Mouse (Mus musculus) intestine, embryonic 14.5 days (tissue): ENCODE data around the gene Prune2. TPM values are rescaled to one million over a fixed set of nuclear protein-coding genes. Genes with fewer than 3 reads are reported as not detected.
"Not testable (repeated sequence)": the region's sequence is repeated elsewhere in the genome, so short reads cannot be mapped to it uniquely, and the experiment has no call there.

Source experiments
- ATAC-seq: fragments of 200-750 bp; cut with Nextera tagmentation; replicated peaks from 2 replicates; pipeline ENCODE4 v1.8.0; 2017; ENCODE audit warnings: low read depth, moderate number of reproducible peaks, moderate TSS enrichment, moderate library complexity; ENCODE audit not compliant: low FRiP score, low TSS enrichment
- DNase-seq: peaks from one replicate; pipeline ENCODE4 v3.0.0-alpha.2; 2018; ENCODE audit warnings: low spot score
- H3K27ac ChIP-seq: fragments of 300-500 bp; sonication (generic); 2 replicates; pipeline ENCODE4 v1.5.1; 2014; ENCODE audit warnings: low read depth, mild to moderate bottlenecking, control low read depth
- H3K27me3 ChIP-seq: fragments of 300-500 bp; sonication (generic); replicated peaks from 2 replicates; pipeline ENCODE4 v1.6.1; 2014; ENCODE audit warnings: low read length, control low read depth; ENCODE audit not compliant: control insufficient read depth, insufficient read depth
- H3K36me3 ChIP-seq: fragments of 300-500 bp; sonication (generic); 2 replicates; pipeline ENCODE4 v1.6.1; 2014; ENCODE audit warnings: low read length, control low read depth; ENCODE audit not compliant: control insufficient read depth, insufficient read depth
- H3K4me1 ChIP-seq: fragments of 300-500 bp; sonication (generic); replicated peaks from 2 replicates; pipeline ENCODE4 v1.6.1; 2014; ENCODE audit warnings: low read length, control low read depth, mixed read lengths; ENCODE audit not compliant: control insufficient read depth, insufficient read depth
- H3K4me2 ChIP-seq: fragments of 300-500 bp; sonication (generic); 2 replicates; pipeline ENCODE4 v1.6.1; 2014; ENCODE audit warnings: low read length
- H3K4me3 ChIP-seq: fragments of 300-500 bp; sonication (generic); 2 replicates; pipeline ENCODE4 v1.5.1; 2014; ENCODE audit warnings: low read depth, low read length, control low read depth, mixed read lengths
- H3K9ac ChIP-seq: fragments of 300-500 bp; sonication (generic); 2 replicates; pipeline ENCODE4 v1.6.1; 2014; ENCODE audit warnings: mild to moderate bottlenecking, low read length
- H3K9me3 ChIP-seq: fragments of 300-500 bp; sonication (generic); 2 replicates; pipeline ENCODE4 v1.6.1; 2016; ENCODE audit warnings: low read length, control low read depth; ENCODE audit not compliant: control insufficient read depth
- WGBS: fragments of 180-500 bp; shearing (Covaris S2); extraction: QIAGEN DNeasy Blood & Tissue Kit; methylation state at CpG from one replicate; pipeline ENCODE4 v1.1.7; 2014; 5-methylcytosine and 5-hydroxymethylcytosine counted together
- polyA plus RNA-seq: library from polyadenylated mRNA; unstranded; fragments of >200 nt; fragmentation: Nextera tagmentation; extraction: Ambion mirVana; gene quantifications from 2 replicates; pipeline ENCODE4 v1.2.1, GENCODE M21; 2014

Prune2 gene
- polyA plus RNA-seq, 1 experiment from 2014 or later: 2.2 TPM

DNA sequence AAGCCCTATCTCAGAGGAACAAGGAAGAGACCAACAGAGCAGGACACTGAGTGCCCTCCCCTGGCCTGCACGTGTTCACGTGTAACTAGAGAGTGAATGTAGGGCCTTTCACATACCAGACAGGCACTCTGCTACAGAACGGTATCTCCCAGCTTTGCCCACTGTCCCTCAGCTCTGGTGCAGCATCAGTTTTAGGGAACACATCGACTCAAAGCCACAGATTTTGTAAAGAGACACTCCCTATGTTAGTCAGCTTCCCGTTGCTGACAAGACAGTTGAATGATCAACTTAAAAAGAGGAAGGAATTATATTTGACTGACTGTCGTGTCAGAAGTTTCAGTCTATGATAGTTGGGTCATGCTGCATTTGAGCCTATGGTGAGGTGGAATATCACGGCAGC is 210.4 kb downstream of the Prune2 start:
- ATAC-seq: no peak
- WGBS: 83% methylated on average over 7 of the region's 7 CpGs
- Histone ChIP-seq H3K27me3 (no peaks in the 10 kb centered on the region), H3K27ac (no peak overlapping the region), H3K9ac (no peak overlapping the region), H3K9me3 (no peaks in the 10 kb centered on the region), H3K4me1 (no peaks in the 10 kb centered on the region), H3K4me3 (no peak overlapping the region), H3K36me3 (no peaks in the 10 kb centered on the region), H3K4me2 (no peak overlapping the region)
- no peak for DNase-seq

DNA sequence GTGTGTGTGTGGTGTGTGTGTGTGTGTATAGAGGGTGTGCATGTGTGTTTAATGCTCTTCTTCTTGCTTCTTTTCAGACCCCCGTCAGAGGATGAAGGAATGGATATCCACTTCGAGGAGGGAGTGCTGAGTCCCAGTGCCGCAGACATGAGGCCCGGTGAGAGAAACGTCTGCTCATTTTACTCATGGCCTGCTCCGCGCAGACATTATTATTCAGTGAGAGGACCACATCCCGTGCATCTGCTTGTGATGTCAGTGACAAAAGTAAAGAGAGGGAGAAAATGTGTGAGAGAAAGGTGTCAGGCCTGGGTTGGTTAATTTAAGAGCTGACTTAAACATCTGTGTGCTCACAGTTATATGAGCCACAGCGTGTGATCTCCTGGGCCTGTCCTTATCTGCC is 212.3 kb downstream of the Prune2 start:
- no peak overlapping the region for H3K27ac ChIP-seq
- no peak overlapping the region for H3K4me3 ChIP-seq
- H3K9ac ChIP-seq: no peak overlapping the region
- H3K27me3 ChIP-seq: no peaks in the 10 kb centered on the region
- H3K36me3 ChIP-seq: no peaks in the 10 kb centered on the region
- no peaks in the 10 kb centered on the region for H3K9me3 ChIP-seq
- ATAC-seq (no peak), DNase-seq (no peak)
- no peaks in the 10 kb centered on the region for H3K4me1 ChIP-seq
- WGBS: 78% methylated on average over 9 of the region's 9 CpGs
- H3K4me2 ChIP-seq: no peak overlapping the region

DNA sequence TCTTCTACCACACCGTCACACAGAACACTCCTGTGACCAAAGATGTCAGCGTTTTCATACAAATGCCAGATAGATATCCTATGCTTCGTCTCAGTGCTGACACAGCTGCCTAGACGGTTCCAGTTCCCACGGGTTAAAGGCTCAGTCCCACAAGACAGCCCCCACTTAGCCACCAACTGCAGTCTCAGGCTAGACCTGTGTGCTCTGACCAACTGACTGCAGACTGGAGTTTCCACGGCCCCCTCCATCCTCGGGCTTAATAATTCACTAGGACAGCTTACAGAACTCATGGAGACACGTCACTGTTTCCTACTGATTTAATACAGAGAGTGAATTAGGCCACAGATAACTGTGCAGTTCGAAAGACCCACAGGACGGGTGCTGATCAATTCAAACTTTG is 213.8 kb downstream of the Prune2 start:
- no peaks in the 10 kb centered on the region for H3K36me3 ChIP-seq
- H3K27ac ChIP-seq: no peak overlapping the region
- no peak overlapping the region for H3K9ac ChIP-seq
- H3K27me3 ChIP-seq: no peaks in the 10 kb centered on the region
- DNase-seq (no peak), ATAC-seq (no peak)
- WGBS: 68% methylated on average over 10 of the region's 10 CpGs
- no peak overlapping the region for H3K4me3 ChIP-seq
- H3K4me2 ChIP-seq: no peak overlapping the region
- no peaks in the 10 kb centered on the region for H3K4me1 ChIP-seq
- no peaks in the 10 kb centered on the region for H3K9me3 ChIP-seq

DNA sequence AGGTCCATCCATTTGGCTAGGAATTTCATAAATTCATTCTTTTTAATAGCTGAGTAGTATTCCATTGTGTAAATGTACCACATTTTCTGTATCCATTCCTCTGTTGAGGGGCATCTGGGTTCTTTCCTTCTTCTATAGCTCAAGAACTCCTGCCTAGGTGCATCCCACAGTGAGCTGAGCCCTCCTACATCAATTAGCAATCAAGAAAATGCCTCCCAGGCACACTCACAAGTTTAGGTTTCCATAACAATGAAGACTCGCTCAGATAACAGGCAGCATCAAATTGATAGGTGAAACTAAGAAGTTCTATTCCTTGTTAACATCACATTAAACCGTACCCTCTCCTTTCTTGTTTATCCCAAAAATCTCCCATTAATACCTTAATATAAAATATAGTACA is 218.6 kb downstream of the Prune2 start:
- H3K27ac ChIP-seq, H3K9me3 ChIP-seq, DNase-seq, H3K27me3 ChIP-seq, H3K9ac ChIP-seq, H3K36me3 ChIP-seq, H3K4me1 ChIP-seq, H3K4me3 ChIP-seq, H3K4me2 ChIP-seq, ATAC-seq: not testable (repeated sequence)
- 87% methylated on average over 2 of the region's 2 CpGs for WGBS

DNA sequence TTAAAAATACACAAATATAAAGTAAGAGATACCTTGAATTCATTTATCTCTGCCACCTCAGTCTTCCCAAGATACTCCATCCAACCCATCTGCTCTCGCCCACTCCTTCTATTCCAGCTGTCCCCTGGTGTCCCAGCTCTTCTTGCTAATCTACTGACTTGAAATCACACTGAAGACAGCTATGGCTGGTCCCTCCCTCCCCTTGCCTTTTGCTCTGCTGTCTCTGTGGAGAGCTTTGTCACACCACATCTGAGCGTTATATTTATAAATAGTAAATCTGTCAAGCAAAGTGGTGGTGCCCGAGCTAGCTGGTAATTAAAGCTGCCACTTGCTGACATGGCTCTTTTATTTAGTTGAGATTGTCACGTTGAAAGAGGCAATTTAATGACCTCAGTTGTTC is 224.6 kb downstream of the Prune2 start:
- no peak overlapping the region for H3K4me2 ChIP-seq
- no peaks in the 10 kb centered on the region for H3K36me3 ChIP-seq
- H3K9ac ChIP-seq: no peak overlapping the region
- H3K27ac ChIP-seq: no peak overlapping the region
- peak; percentile 24 for DNase-seq
- WGBS: 34% methylated on average over 4 of the region's 4 CpGs
- ATAC-seq: no peak
- H3K9me3 ChIP-seq: no peaks in the 10 kb centered on the region
- H3K4me3 ChIP-seq: no peak overlapping the region
- no peaks in the 10 kb centered on the region; the same call in 1 of the 2 replicates for H3K4me1 ChIP-seq
- no peaks in the 10 kb centered on the region for H3K27me3 ChIP-seq

DNA sequence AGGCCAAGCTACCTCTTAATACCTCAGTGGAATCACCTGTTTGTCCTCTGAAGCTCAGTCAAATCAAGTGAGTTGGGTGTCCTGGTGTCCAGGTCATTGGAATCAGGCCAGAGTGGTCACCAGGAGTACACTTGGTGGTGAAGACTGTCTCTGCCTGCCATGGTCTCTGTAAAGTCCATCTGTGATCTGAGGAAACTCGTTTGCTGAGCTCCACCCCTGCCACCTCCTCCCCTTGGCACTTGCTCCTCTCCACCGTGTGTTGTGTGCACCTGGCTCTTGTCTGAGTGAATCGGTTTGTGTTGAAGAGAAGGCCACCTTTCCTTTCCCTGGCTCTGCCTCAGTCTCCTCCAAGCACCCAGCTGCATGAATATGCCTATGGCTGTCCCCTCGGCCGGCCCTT is 238.8 kb downstream of the Prune2 start:
- no peak overlapping the region for H3K4me2 ChIP-seq
- H3K9me3 ChIP-seq: no peaks in the 10 kb centered on the region
- no peaks in the 10 kb centered on the region for H3K4me1 ChIP-seq
- DNase-seq (no peak), ATAC-seq (no peak)
- H3K27ac ChIP-seq: no peak overlapping the region
- no peaks in the 10 kb centered on the region for H3K36me3 ChIP-seq
- H3K9ac ChIP-seq: no peak overlapping the region
- no peaks in the 10 kb centered on the region for H3K27me3 ChIP-seq
- H3K4me3 ChIP-seq: no peak overlapping the region
- 77% methylated on average over 5 of the region's 5 CpGs for WGBS

DNA sequence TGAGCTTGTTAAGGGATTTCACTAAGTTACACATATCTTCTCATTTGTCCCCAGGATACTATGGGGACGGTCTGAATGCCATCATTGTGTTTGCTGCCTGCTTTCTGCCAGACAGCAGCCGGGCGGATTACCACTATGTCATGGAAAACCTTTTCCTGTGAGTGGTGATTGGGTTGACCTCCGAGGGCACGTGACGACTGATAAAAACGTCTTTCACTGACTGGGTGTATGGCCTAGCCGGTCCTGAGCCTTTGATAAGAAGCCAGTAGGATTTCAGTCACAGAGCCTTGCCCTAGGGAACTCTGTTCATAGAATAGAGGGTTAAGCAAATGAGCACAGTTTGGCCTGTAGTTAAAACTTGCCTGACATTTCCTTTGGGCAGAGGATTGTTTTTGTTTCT is 243.1 kb downstream of the Prune2 start:
- Histone ChIP-seq H3K27ac (no peak overlapping the region), H3K9ac (no peak overlapping the region), H3K4me3 (no peak overlapping the region), H3K27me3 (no peaks in the 10 kb centered on the region), H3K36me3 (no peaks in the 10 kb centered on the region), H3K4me1 (no peaks in the 10 kb centered on the region), H3K4me2 (no peak overlapping the region), H3K9me3 (no peaks in the 10 kb centered on the region)
- ATAC-seq: no peak
- 45% methylated on average over 8 of the region's 8 CpGs for WGBS
- no peak for DNase-seq

DNA sequence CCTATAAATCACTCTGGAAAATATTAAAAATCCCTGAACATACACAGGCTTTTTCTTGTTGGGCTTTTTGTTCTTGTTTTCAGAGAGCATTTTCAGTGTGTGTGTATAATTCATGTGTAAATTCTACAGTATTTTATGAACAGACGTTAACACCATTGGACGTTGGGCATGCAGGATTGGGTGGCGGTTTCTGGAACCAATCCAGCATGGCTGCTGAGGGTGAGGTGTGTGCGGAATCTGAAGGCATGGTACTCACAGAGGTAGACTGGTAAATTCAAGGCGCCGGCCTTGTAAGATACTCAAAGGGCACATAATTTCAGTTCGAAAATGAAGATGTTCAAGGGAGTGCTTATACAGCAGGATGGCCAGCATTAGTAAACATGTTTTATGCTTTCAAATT is 251.2 kb downstream of the Prune2 start:
- ATAC-seq (no peak), DNase-seq (no peak)
- Histone ChIP-seq H3K9ac (no peak overlapping the region), H3K4me3 (no peak overlapping the region), H3K4me1 (no peaks in the 10 kb centered on the region), H3K36me3 (no peaks in the 10 kb centered on the region), H3K27ac (no peak overlapping the region), H3K27me3 (no peaks in the 10 kb centered on the region), H3K4me2 (no peak overlapping the region), H3K9me3 (no peaks in the 10 kb centered on the region)
- WGBS: 88% methylated on average over 7 of the region's 7 CpGs

DNA sequence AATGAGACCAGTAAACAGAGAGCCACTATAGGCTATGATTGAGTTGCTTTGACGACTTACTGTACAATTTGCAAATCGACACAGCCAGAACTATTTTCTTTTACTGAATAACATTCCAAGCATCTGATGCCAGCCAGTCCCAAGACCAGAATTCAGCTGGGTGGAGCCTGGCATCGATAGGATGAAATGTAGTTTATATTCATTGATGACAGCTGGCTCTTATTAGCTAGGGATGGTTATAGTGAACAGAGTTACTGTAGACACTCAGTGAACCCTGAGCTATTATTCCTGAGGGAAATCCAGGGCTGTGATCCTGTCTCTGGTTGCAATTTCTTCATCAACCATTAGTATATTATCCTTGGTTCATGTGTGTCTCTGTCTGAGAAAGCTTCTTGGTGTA is 254.6 kb downstream of the Prune2 start:
- Histone ChIP-seq H3K27me3 (no peaks in the 10 kb centered on the region), H3K4me2 (no peak overlapping the region), H3K27ac (no peak overlapping the region), H3K4me3 (no peak overlapping the region), H3K9me3 (no peaks in the 10 kb centered on the region), H3K9ac (no peak overlapping the region), H3K36me3 (no peaks in the 10 kb centered on the region), H3K4me1 (no peaks in the 10 kb centered on the region)
- 90% methylated on average over 3 of the region's 3 CpGs for WGBS
- ATAC-seq: no peak
- no peak for DNase-seq
